Mouse (Mus musculus) kidney, embryonic 15.5 days (tissue): ENCODE measurements around the gene Olfr330. TPM values are rescaled to one million over a fixed set of nuclear protein-coding genes. Genes with fewer than 3 reads are reported as not detected.

ENCODE experiments used
- polyA plus RNA-seq: library from polyadenylated mRNA; unstranded; fragments of >200 nt; fragmentation: Nextera tagmentation; extraction: Ambion mirVana; gene quantifications from 2 replicates; pipeline ENCODE4 v1.2.1, GENCODE M21; 2015

The Olfr330 gene
- polyA plus RNA-seq, 1 experiment from 2014 or later = not detected

Other genes starting within 250 kb of the Olfr330 start
- gene Zfp692, start 227.8 kb downstream of the Olfr330 start, polyA plus RNA-seq = 29.1 and 30.5 TPM in 2 replicates
- gene Zfp672, start 204.5 kb downstream of the Olfr330 start, polyA plus RNA-seq = 36.2 and 40.4 TPM in 2 replicates
- 34.2 and 37.0 TPM in 2 replicates for gene Sh3bp5l, start 204.1 kb downstream of the Olfr330 start, polyA plus RNA-seq
- gene Lypd8, start 155.8 kb downstream of the Olfr330 start, polyA plus RNA-seq = 0.23 and 4.5 TPM in 2 replicates
- not detected in 2 replicates for gene 1810065E05Rik, start 113.7 kb downstream of the Olfr330 start, polyA plus RNA-seq
- gene Gm12253, start 102.3 kb downstream of the Olfr330 start, polyA plus RNA-seq = not detected in 2 replicates
- gene Lypd9, start 81.9 kb downstream of the Olfr330 start, polyA plus RNA-seq = not detected in 2 replicates
- gene Olfr30, start 72.6 kb downstream of the Olfr330 start, polyA plus RNA-seq = not detected in 2 replicates
- gene Olfr332, start 42.3 kb downstream of the Olfr330 start, polyA plus RNA-seq = 0.08 TPM in 1 of 2 replicates, not detected in the other
- not detected in 2 replicates for gene Olfr331, start 32.3 kb downstream of the Olfr330 start, polyA plus RNA-seq
- gene Olfr329-ps, start 11.6 kb upstream of the Olfr330 start, polyA plus RNA-seq = not detected in 2 replicates
- 0.05 and 0.09 TPM in 2 replicates for gene Olfr328, start 20.8 kb upstream of the Olfr330 start, polyA plus RNA-seq
- gene Olfr224, start 35.7 kb upstream of the Olfr330 start, polyA plus RNA-seq = not detected in 2 replicates
- not detected in 2 replicates for gene Olfr325, start 42.9 kb upstream of the Olfr330 start, polyA plus RNA-seq
- gene Olfr324, start 60.3 kb upstream of the Olfr330 start, polyA plus RNA-seq = not detected in 2 replicates
- not detected in 2 replicates for gene 2210407C18Rik, start 81.2 kb upstream of the Olfr330 start, polyA plus RNA-seq
- gene Olfr323, start 95.7 kb upstream of the Olfr330 start, polyA plus RNA-seq = not detected in 2 replicates
- 0.13 and 0.33 TPM in 2 replicates for gene Trim58, start 105.6 kb upstream of the Olfr330 start, polyA plus RNA-seq
- gene Olfr322, start 123.9 kb upstream of the Olfr330 start, polyA plus RNA-seq = 0.04 TPM in 1 of 2 replicates, not detected in the other
- not detected in 2 replicates for gene Olfr320, start 146.3 kb upstream of the Olfr330 start, polyA plus RNA-seq
- gene Olfr319, start 164.3 kb upstream of the Olfr330 start, polyA plus RNA-seq = not detected in 2 replicates
- not detected in 2 replicates for gene Olfr318, start 189.2 kb upstream of the Olfr330 start, polyA plus RNA-seq
- not detected in 2 replicates for gene Olfr317, start 204.4 kb upstream of the Olfr330 start, polyA plus RNA-seq
- not detected in 2 replicates for gene Olfr316, start 217.9 kb upstream of the Olfr330 start, polyA plus RNA-seq
- gene Olfr315, start 238.4 kb upstream of the Olfr330 start, polyA plus RNA-seq = not detected in 2 replicates
- not detected in 2 replicates for gene Olfr314, start 248.1 kb upstream of the Olfr330 start, polyA plus RNA-seq